In genomic region chr6:93509857-93510256, GRCm38 (mm10) we compare ENCODE assay signal across 15 mouse cellular contexts.
A peak's percentile ranks its signal among the peaks of the same experiment; 100 is the strongest.
DNase-seq lines count a peak whose midpoint lies in the region; ATAC-seq and TF ChIP-seq lines count a peak whose summit lies in the region.
"Had no signal": no experiment of that assay in that cellular context is flagged by ENCODE, and none has a peak within 500 bp of the region (broad histone marks: within the 10 kb centered on the region; RNA-seq: fewer than 3 reads in every experiment).

No protein-coding gene starts in this region.

- DNase-seq in embryonic facial prominence, embryonic 11.5 days (ENCODE audit: low spot score): peak; percentile 4
- DNase-seq in embryonic facial prominence, embryonic 10.5 days (ENCODE audit: low spot score): no peak
- peak; percentile 11 for DNase-seq in neural tube, embryonic 11.5 days (ENCODE audit: low spot score)
- DNase-seq in lung, postnatal 36 days: peak; percentile 10
- no peak for DNase-seq in left cerebral cortex, adult 9 months (ENCODE audit: low spot score in 2 of 2)
- DNase-seq: B cell, adult 2 months; cerebellum, adult 11-12 months; heart, postnatal 14 days; kidney, adult 18-20 months; liver had no signal

- H3K4me3 ChIP-seq in embryonic facial prominence, embryonic 11.5 days (ENCODE audit: low read depth, low read length): no peak overlapping the region
- no peak overlapping the region for H3K4me3 ChIP-seq in embryonic facial prominence, embryonic 10.5 days
- H3K4me3 ChIP-seq in intestine, postnatal 0 days (ENCODE audit: low read depth, low read length): no peak overlapping the region
- H3K4me3 ChIP-seq in intestine, embryonic 15.5 days (replicated peaks): no peak overlapping the region
- no peak overlapping the region for H3K4me3 ChIP-seq in neural tube, embryonic 11.5 days (ENCODE audit: low read depth, low read length)
- H3K4me3 ChIP-seq in neural tube, embryonic 15.5 days (replicated peaks): no peak overlapping the region

- no peak overlapping the region for H3K9ac ChIP-seq in embryonic facial prominence, embryonic 11.5 days (replicated peaks; ENCODE audit: low read length)
- H3K9ac ChIP-seq in intestine, postnatal 0 days (ENCODE audit: low read depth, low read length): no peak overlapping the region
- no peak overlapping the region for H3K9ac ChIP-seq in intestine, embryonic 15.5 days
- H3K9ac ChIP-seq in neural tube, embryonic 11.5 days (ENCODE audit: low read length): no peak overlapping the region
- no peak overlapping the region for H3K9ac ChIP-seq in neural tube, embryonic 15.5 days (replicated peaks)

- no peaks in the 10 kb centered on the region for H3K4me1 ChIP-seq in embryonic facial prominence, embryonic 11.5 days (ENCODE audit: control insufficient read depth, insufficient read depth, low read length)
- H3K4me1 ChIP-seq in embryonic facial prominence, embryonic 10.5 days: peaks cover 5% of the 10 kb centered on the region; the same call in 1 of the 2 replicates
- no peaks in the 10 kb centered on the region for H3K4me1 ChIP-seq in intestine, postnatal 0 days (replicated peaks; ENCODE audit: control insufficient read depth, insufficient read depth, low read length)
- H3K4me1 ChIP-seq in intestine, embryonic 15.5 days (replicated peaks): no peaks in the 10 kb centered on the region
- H3K4me1 ChIP-seq in neural tube, embryonic 11.5 days (ENCODE audit: control insufficient read depth, insufficient read depth, low read length): no peaks in the 10 kb centered on the region
- H3K4me1 ChIP-seq in neural tube, embryonic 15.5 days: no peaks in the 10 kb centered on the region

- TF ChIP-seq CTCF in intestine, postnatal 0 days (IDR thresholded peaks at IDR 0.05; ENCODE audit: low read depth): peak; percentile 52

- WGBS in embryonic facial prominence, embryonic 11.5 days: 36% methylated on average over 1 of the region's 1 CpGs
- WGBS in embryonic facial prominence, embryonic 10.5 days: 29% methylated on average over 1 of the region's 1 CpGs
- 76% methylated on average over 1 of the region's 1 CpGs for WGBS in intestine, postnatal 0 days
- 75% methylated on average over 1 of the region's 1 CpGs for WGBS in intestine, embryonic 15.5 days
- 73% methylated on average over 1 of the region's 1 CpGs for whole genome bisulfite sequencing in neural tube, embryonic 11.5 days
- WGBS in neural tube, embryonic 15.5 days: 50% methylated on average over 1 of the region's 1 CpGs

- H3K9me3 ChIP-seq in embryonic facial prominence, embryonic 11.5 days (replicated peaks; ENCODE audit: control insufficient read depth, low read length): no peaks in the 10 kb centered on the region
- H3K9me3 ChIP-seq in embryonic facial prominence, embryonic 10.5 days: no peaks in the 10 kb centered on the region
- H3K9me3 ChIP-seq in intestine, postnatal 0 days (ENCODE audit: control insufficient read depth): no peaks in the 10 kb centered on the region
- H3K9me3 ChIP-seq in intestine, embryonic 15.5 days: no peaks in the 10 kb centered on the region
- H3K9me3 ChIP-seq in neural tube, embryonic 11.5 days (ENCODE audit: control insufficient read depth, low read length): no peaks in the 10 kb centered on the region
- H3K9me3 ChIP-seq in neural tube, embryonic 15.5 days (replicated peaks): no peaks in the 10 kb centered on the region

- H3K27me3 ChIP-seq in embryonic facial prominence, embryonic 11.5 days (ENCODE audit: control insufficient read depth, insufficient read depth, low read length): no peaks in the 10 kb centered on the region
- H3K27me3 ChIP-seq in embryonic facial prominence, embryonic 10.5 days (replicated peaks; ENCODE audit: low read depth, poor library complexity, severe bottlenecking): no peaks in the 10 kb centered on the region; the same call in 1 of the 2 replicates
- no peaks in the 10 kb centered on the region for H3K27me3 ChIP-seq in intestine, postnatal 0 days (replicated peaks; ENCODE audit: control insufficient read depth, insufficient read depth, low read length)
- H3K27me3 ChIP-seq in intestine, embryonic 15.5 days (replicated peaks): no peaks in the 10 kb centered on the region
- H3K27me3 ChIP-seq in neural tube, embryonic 11.5 days (ENCODE audit: control insufficient read depth, insufficient read depth, low read length): no peaks in the 10 kb centered on the region
- no peaks in the 10 kb centered on the region for H3K27me3 ChIP-seq in neural tube, embryonic 15.5 days (replicated peaks)

- no peak overlapping the region for H3K4me2 ChIP-seq in embryonic facial prominence, embryonic 11.5 days (ENCODE audit: low read depth, low read length)
- H3K4me2 ChIP-seq in intestine, postnatal 0 days (replicated peaks; ENCODE audit: low read depth): no peak overlapping the region
- no peak overlapping the region for H3K4me2 ChIP-seq in intestine, embryonic 15.5 days (replicated peaks)
- H3K4me2 ChIP-seq in neural tube, embryonic 11.5 days (ENCODE audit: low read depth): no peak overlapping the region
- H3K4me2 ChIP-seq in neural tube, embryonic 15.5 days: no peak overlapping the region

- no peak overlapping the region for H3K27ac ChIP-seq in embryonic facial prominence, embryonic 11.5 days (replicated peaks; ENCODE audit: low read depth, low read length)
- H3K27ac ChIP-seq in embryonic facial prominence, embryonic 10.5 days (replicated peaks): no peak overlapping the region
- H3K27ac ChIP-seq in intestine, postnatal 0 days (ENCODE audit: low read depth, low read length): no peak overlapping the region
- no peak overlapping the region for H3K27ac ChIP-seq in intestine, embryonic 15.5 days
- H3K27ac ChIP-seq in neural tube, embryonic 11.5 days (ENCODE audit: low read depth, low read length): no peak overlapping the region
- no peak overlapping the region for H3K27ac ChIP-seq in neural tube, embryonic 15.5 days (replicated peaks)

- no peak for ATAC-seq in embryonic facial prominence, embryonic 11.5 days (replicated peaks; ENCODE audit: insufficient number of reproducible peaks, low FRiP score, low TSS enrichment, low read depth)
- ATAC-seq in intestine, postnatal 0 days: no peak
- no peak for ATAC-seq in intestine, embryonic 15.5 days
- ATAC-seq in neural tube, embryonic 11.5 days (ENCODE audit: insufficient read depth, low FRiP score, low TSS enrichment): no peak
- no peak for ATAC-seq in neural tube, embryonic 15.5 days (ENCODE audit: low FRiP score)
- ATAC-seq: activated CD4-positive, CD25-positive, alpha-beta regulatory T cell, adult 4 months had no signal

- H3K36me3 ChIP-seq in embryonic facial prominence, embryonic 11.5 days (replicated peaks; ENCODE audit: control insufficient read depth, insufficient read depth, low read depth, low read length): no peaks in the 10 kb centered on the region
- H3K36me3 ChIP-seq in embryonic facial prominence, embryonic 10.5 days (replicated peaks): no peaks in the 10 kb centered on the region
- H3K36me3 ChIP-seq in intestine, postnatal 0 days (ENCODE audit: control insufficient read depth, insufficient read depth): no peaks in the 10 kb centered on the region
- no peaks in the 10 kb centered on the region for H3K36me3 ChIP-seq in intestine, embryonic 15.5 days
- H3K36me3 ChIP-seq in neural tube, embryonic 11.5 days (ENCODE audit: control insufficient read depth, insufficient read depth, low read length): no peaks in the 10 kb centered on the region
- no peaks in the 10 kb centered on the region for H3K36me3 ChIP-seq in neural tube, embryonic 15.5 days
- H3K36me3 ChIP-seq: G1E had no signal

Comparison
In these comparisons a context has a peak if more than half of its experiments do, and no peak if none do; other contexts are left out.
1. DNase-seq: peak in embryonic facial prominence, embryonic 11.5 days (single experiment), neural tube, embryonic 11.5 days (single experiment) and lung, postnatal 36 days (single experiment); none in embryonic facial prominence, embryonic 10.5 days (single experiment) and left cerebral cortex, adult 9 months (0 of 2).